Mouse (Mus musculus) granulocyte monocyte progenitor cell, adult 5-6 weeks (primary cell): Measurements from ENCODE around the gene Tas2r125. TPM values are rescaled to one million over a fixed set of nuclear protein-coding genes. Genes with fewer than 3 reads are reported as not detected.
"Not testable (repeated sequence)": the region's sequence is repeated elsewhere in the genome, so short reads cannot be mapped to it uniquely, and the experiment has no call there.

ENCODE experiments used
- ATAC-seq: replicated peaks from 2 replicates; pipeline ENCODE4 v1.8.0; 2016; ENCODE audit warnings: mild to moderate bottlenecking, moderate TSS enrichment, inconsistent platforms; ENCODE audit not compliant: poor library complexity, severe bottlenecking
- total RNA-seq, 2 experiments: library from RNA; stranded (forward) in 1 of 2; stranded (reverse) in 1 of 2; fragments of 200-712, 200-1000 nt in 1 of 2; fragments of >200 nt in 1 of 2; fragmentation: Nextera tagmentation in 1 of 2; gene quantifications; 2 replicates each; pipeline ENCODE4 v1.2.3; 2014 to 2017

The Tas2r125 gene
- not detected in 2 replicates for total RNA-seq (2014; fragmentation: Nextera tagmentation)
- total RNA-seq (2017) = not detected in 2 replicates

- no peak for ATAC-seq
Observed at GRCm38 (mm10) chr6:132909351-132909750, at the start of gene Tas2r125. Tas2r125 (plus strand) TSS chr6:132909651.

- no peak for ATAC-seq
Observed at GRCm38 (mm10) chr6:132867708-132868107, 41.7 kb upstream of the Tas2r125 start, which contains the start of gene Tas2r110. Tas2r110 (plus strand) TSS chr6:132868008.

GRCm38 (mm10) chr6:132892711-132893110 lies 16.7 kb upstream of the Tas2r125 start, which contains the start of gene Tas2r113:
Tas2r113 (plus strand) TSS chr6:132893011.
- ATAC-seq = no peak

GRCm38 (mm10) chr6:132941376-132941775 lies 31.9 kb downstream of the Tas2r125 start:
- ATAC-seq = not testable (repeated sequence)

- no peak for ATAC-seq
Observed at GRCm38 (mm10) chr6:132950802-132951201, 41.4 kb downstream of the Tas2r125 start, which contains the start of gene Tas2r129. Tas2r129 (plus strand) TSS chr6:132951102.

GRCm38 (mm10) chr6:132957819-132958218 lies 48.4 kb downstream of the Tas2r125 start, which contains the start of gene Tas2r131:
Tas2r131 (minus strand) TSS chr6:132957919.
- no peak for ATAC-seq

Other genes with a start within 250 kb of the Tas2r125 start
- not detected in 2 replicates for gene Tas2r121, start 208.6 kb upstream of the Tas2r125 start, total RNA-seq (2014; fragmentation: Nextera tagmentation)
- not detected in 2 replicates for gene Tas2r121, start 208.6 kb upstream of the Tas2r125 start, total RNA-seq (2017)
- not detected in 2 replicates for gene Tas2r122, start 197.7 kb upstream of the Tas2r125 start, total RNA-seq (2014; fragmentation: Nextera tagmentation)
- gene Tas2r122, start 197.7 kb upstream of the Tas2r125 start, total RNA-seq (2017) = not detected in 2 replicates
- not detected in 2 replicates for gene Tas2r115, start 171.6 kb upstream of the Tas2r125 start, total RNA-seq (2014; fragmentation: Nextera tagmentation)
- not detected in 2 replicates for gene Tas2r115, start 171.6 kb upstream of the Tas2r125 start, total RNA-seq (2017)
- not detected in 2 replicates for gene Tas2r124, start 154.9 kb upstream of the Tas2r125 start, total RNA-seq (2014; fragmentation: Nextera tagmentation)
- gene Tas2r124, start 154.9 kb upstream of the Tas2r125 start, total RNA-seq (2017) = not detected in 2 replicates
- gene Tas2r102, start 147.5 kb upstream of the Tas2r125 start, total RNA-seq (2014; fragmentation: Nextera tagmentation) = not detected in 2 replicates
- gene Tas2r102, start 147.5 kb upstream of the Tas2r125 start, total RNA-seq (2017) = not detected in 2 replicates
- gene Tas2r136, start 131.5 kb upstream of the Tas2r125 start, total RNA-seq (2014; fragmentation: Nextera tagmentation) = not detected in 2 replicates
- gene Tas2r136, start 131.5 kb upstream of the Tas2r125 start, total RNA-seq (2017) = not detected in 2 replicates
- not detected in 2 replicates for gene Tas2r117, start 106.8 kb upstream of the Tas2r125 start, total RNA-seq (2014; fragmentation: Nextera tagmentation)
- not detected in 2 replicates for gene Tas2r117, start 106.8 kb upstream of the Tas2r125 start, total RNA-seq (2017)
- gene Tas2r123, start 62.5 kb upstream of the Tas2r125 start, total RNA-seq (2014; fragmentation: Nextera tagmentation) = not detected in 2 replicates
- gene Tas2r123, start 62.5 kb upstream of the Tas2r125 start, total RNA-seq (2017) = not detected in 2 replicates
- not detected in 2 replicates for gene Tas2r116, start 54.2 kb upstream of the Tas2r125 start, total RNA-seq (2014; fragmentation: Nextera tagmentation)
- not detected in 2 replicates for gene Tas2r116, start 54.2 kb upstream of the Tas2r125 start, total RNA-seq (2017)
- gene Tas2r110, start 41.6 kb upstream of the Tas2r125 start, total RNA-seq (2014; fragmentation: Nextera tagmentation) = not detected in 2 replicates
- gene Tas2r110, start 41.6 kb upstream of the Tas2r125 start, total RNA-seq (2017) = not detected in 2 replicates
- gene Tas2r113, start 16.6 kb upstream of the Tas2r125 start, total RNA-seq (2014; fragmentation: Nextera tagmentation) = not detected in 2 replicates
- gene Tas2r113, start 16.6 kb upstream of the Tas2r125 start, total RNA-seq (2017) = not detected in 2 replicates
- gene Tas2r129, start 41.5 kb downstream of the Tas2r125 start, total RNA-seq (2014; fragmentation: Nextera tagmentation) = not detected in 2 replicates
- not detected in 2 replicates for gene Tas2r129, start 41.5 kb downstream of the Tas2r125 start, total RNA-seq (2017)
- gene Tas2r131, start 48.3 kb downstream of the Tas2r125 start, total RNA-seq (2014; fragmentation: Nextera tagmentation) = not detected in 2 replicates
- gene Tas2r131, start 48.3 kb downstream of the Tas2r125 start, total RNA-seq (2017) = not detected in 2 replicates
- not detected in 2 replicates for gene Tas2r109, start 71.3 kb downstream of the Tas2r125 start, total RNA-seq (2014; fragmentation: Nextera tagmentation)
- gene Tas2r109, start 71.3 kb downstream of the Tas2r125 start, total RNA-seq (2017) = not detected in 2 replicates
- not detected in 2 replicates for gene Tas2r103, start 127.5 kb downstream of the Tas2r125 start, total RNA-seq (2014; fragmentation: Nextera tagmentation)
- gene Tas2r103, start 127.5 kb downstream of the Tas2r125 start, total RNA-seq (2017) = not detected in 2 replicates
- gene Tas2r140, start 146.2 kb downstream of the Tas2r125 start, total RNA-seq (2014; fragmentation: Nextera tagmentation) = not detected in 2 replicates
- gene Tas2r140, start 146.2 kb downstream of the Tas2r125 start, total RNA-seq (2017) = not detected in 2 replicates
- 31.7 and 42.5 TPM in 2 replicates for gene Smim10l1, start 195.3 kb downstream of the Tas2r125 start, total RNA-seq (2014; fragmentation: Nextera tagmentation)
- gene Smim10l1, start 195.3 kb downstream of the Tas2r125 start, total RNA-seq (2017) = 74.2 and 88.5 TPM in 2 replicates